Mouse (Mus musculus) midbrain, embryonic 11.5 days (tissue): Measurements from ENCODE around the gene Coasy. TPM values are rescaled to one million over a fixed set of nuclear protein-coding genes. Genes with fewer than 3 reads are reported as not detected.
"Not testable (repeated sequence)": the region's sequence is repeated elsewhere in the genome, so short reads cannot be mapped to it uniquely, and the experiment has no call there.

Experiments
- ATAC-seq: fragments of 200-750 bp; cut with Nextera tagmentation; 2 replicates; pipeline ENCODE4 v1.8.0; 2017; ENCODE audit warnings: moderate TSS enrichment, moderate library complexity; ENCODE audit not compliant: low FRiP score
- DNase-seq: peaks from one replicate; pipeline ENCODE4 v3.0.0; 2015; ENCODE audit warnings: low spot score; ENCODE audit errors: missing footprints
- H3K27ac ChIP-seq: fragments of 300-500 bp; sonication (generic); 2 replicates; pipeline ENCODE4 v1.5.1; 2014; ENCODE audit warnings: low read depth, low read length
- H3K27me3 ChIP-seq: fragments of 300-500 bp; sonication (generic); 2 replicates; pipeline ENCODE4 v1.6.1; 2014; ENCODE audit warnings: mild to moderate bottlenecking, low read length, moderate library complexity, mixed read lengths; ENCODE audit not compliant: control insufficient read depth, insufficient read depth
- H3K36me3 ChIP-seq: fragments of 300-500 bp; sonication (generic); 2 replicates; pipeline ENCODE4 v1.6.1; 2014; ENCODE audit warnings: mild to moderate bottlenecking, low read length, moderate library complexity, mixed read lengths; ENCODE audit not compliant: control insufficient read depth, insufficient read depth
- H3K4me1 ChIP-seq: fragments of 300-500 bp; sonication (generic); 2 replicates; pipeline ENCODE4 v1.6.1; 2014; ENCODE audit warnings: low read length; ENCODE audit not compliant: control insufficient read depth, insufficient read depth
- H3K4me2 ChIP-seq: fragments of 300-500 bp; sonication (generic); 2 replicates; pipeline ENCODE4 v1.6.1; 2014; ENCODE audit warnings: mild to moderate bottlenecking, moderate library complexity
- H3K4me3 ChIP-seq: fragments of 300-500 bp; sonication (generic); 2 replicates; pipeline ENCODE4 v1.5.1; 2014; ENCODE audit warnings: low read depth, low read length
- H3K9ac ChIP-seq: fragments of 300-500 bp; sonication (generic); 2 replicates; pipeline ENCODE4 v1.6.1; 2014; ENCODE audit warnings: low read length
- H3K9me3 ChIP-seq: fragments of 300-500 bp; sonication (generic); 2 replicates; pipeline ENCODE4 v1.6.1; 2016; ENCODE audit warnings: low read length; ENCODE audit not compliant: control insufficient read depth
- WGBS: fragments of 180-500 bp; shearing (Covaris S2); extraction: QIAGEN DNeasy Blood & Tissue Kit; methylation state at CpG from one replicate; pipeline ENCODE4 v1.1.7; 2014; 5-methylcytosine and 5-hydroxymethylcytosine counted together
- polyA plus RNA-seq: library from polyadenylated mRNA; unstranded; fragments of >200 nt; fragmentation: Nextera tagmentation; extraction: Ambion mirVana; gene quantifications from 2 replicates; pipeline ENCODE4 v1.2.1, GENCODE M21; 2014

Coasy gene
- polyA plus RNA-seq, 1 experiment from 2014 or later: 53.3 TPM

DNA sequence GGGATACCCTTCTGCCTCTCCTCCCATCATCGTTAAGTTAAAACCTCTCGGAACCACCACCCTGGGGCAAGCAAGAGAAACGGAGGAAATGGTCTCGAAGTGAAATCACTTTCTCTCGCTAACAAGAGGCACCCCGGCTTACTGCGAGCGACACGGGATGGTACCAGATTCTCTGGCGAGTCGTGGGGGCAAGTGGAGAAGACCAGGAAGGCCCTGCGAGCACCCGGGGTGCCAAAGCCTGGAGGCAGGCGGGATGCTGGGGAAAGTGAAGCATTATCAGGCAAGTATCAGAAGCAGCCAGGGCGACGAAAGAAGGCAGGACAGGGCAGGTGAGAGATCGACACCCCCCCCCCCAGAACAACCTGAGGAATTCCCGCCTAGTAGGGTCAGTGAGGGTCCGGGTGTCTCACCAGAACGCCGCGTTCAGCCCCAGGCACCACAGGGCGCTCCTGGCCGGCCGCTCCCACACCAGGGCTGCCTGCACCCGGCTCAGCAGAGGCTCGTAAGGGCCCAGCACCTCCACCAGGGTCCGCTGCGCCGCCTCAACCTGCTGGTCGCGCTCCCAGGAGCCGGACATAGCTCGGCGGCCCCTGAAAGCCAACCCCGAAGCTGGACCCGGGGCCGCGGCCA is 36.9 kb downstream of the Coasy start:
- no peak for DNase-seq
- Histone ChIP-seq H3K9me3 (no peaks in the 10 kb centered on the region), H3K27ac (peak overlapping the region; percentile 58), H3K4me1 (peaks cover 17% of the 10 kb centered on the region), H3K4me3 (peak overlapping the region; percentile 87), H3K4me2 (peak overlapping the region; percentile 65), H3K27me3 (no peaks in the 10 kb centered on the region), H3K36me3 (peaks cover 2% of the 10 kb centered on the region), H3K9ac (peak overlapping the region; percentile 92)
- 2% methylated on average over 37 of the region's 39 CpGs for WGBS
- peak; percentile 80 for ATAC-seq

- ATAC-seq: peak; percentile 94
- Histone ChIP-seq H3K36me3 (peaks cover 2% of the 10 kb centered on the region), H3K9ac (peak within 1 kb of the TSS; percentile 92), H3K4me3 (peak within 1 kb of the TSS; percentile 87), H3K4me2 (peak within 1 kb of the TSS; percentile 98), H3K27ac (peak within 1 kb of the TSS; percentile 84), H3K27me3 (no peaks in the 10 kb centered on the region), H3K9me3 (no peaks in the 10 kb centered on the region), H3K4me1 (peaks cover 17% of the 10 kb centered on the region)
- DNase-seq: peak; percentile 100
- under 1% methylated on average over 61 of the region's 61 CpGs for WGBS
Observed at GRCm38 (mm10) chr11:101119761-101120544, 37.6 kb downstream of the Coasy start, which contains the start of the genes Retreg3 and Tubg1. TSS of gene Retreg3 (minus strand) at chr11:101119893. TSS of gene Tubg1 (plus strand) at chr11:101119938.

- Histone ChIP-seq H3K4me2 (peak overlapping the region; percentile 98), H3K27ac (peak overlapping the region; percentile 84), H3K27me3 (no peaks in the 10 kb centered on the region), H3K9me3 (no peaks in the 10 kb centered on the region), H3K4me1 (peaks cover 17% of the 10 kb centered on the region), H3K9ac (peak overlapping the region; percentile 79), H3K36me3 (peaks cover 2% of the 10 kb centered on the region), H3K4me3 (peak overlapping the region; percentile 87)
- DNase-seq: no peak
- ATAC-seq: no peak
- 27% methylated on average over 19 of the region's 19 CpGs for WGBS
Observed at GRCm38 (mm10) chr11:101120545-101121188, 38.3 kb downstream of the Coasy start.

GRCm38 (mm10) chr11:101124494-101124893 is 42.1 kb downstream of the Coasy start:
- 94% methylated on average over 8 of the region's 8 CpGs for WGBS

DNA sequence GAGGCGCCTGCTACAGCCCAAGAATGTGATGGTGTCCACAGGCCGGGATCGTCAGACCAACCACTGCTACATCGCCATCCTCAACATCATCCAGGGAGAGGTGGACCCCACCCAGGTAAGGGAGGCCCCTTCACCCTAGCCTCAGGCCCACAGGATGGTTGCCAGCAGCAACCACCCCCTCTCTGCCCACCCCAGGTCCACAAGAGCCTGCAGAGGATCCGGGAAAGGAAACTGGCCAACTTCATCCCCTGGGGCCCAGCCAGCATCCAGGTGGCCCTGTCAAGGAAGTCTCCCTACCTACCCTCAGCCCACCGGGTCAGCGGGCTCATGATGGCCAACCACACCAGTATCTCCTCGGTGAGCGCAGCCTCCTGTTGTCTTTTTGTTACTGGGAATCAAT is 42.6 kb downstream of the Coasy start:
- 100% methylated on average over 7 of the region's 9 CpGs for WGBS
- peaks cover 11% of the 10 kb centered on the region for H3K36me3 ChIP-seq
- H3K27ac ChIP-seq, H3K9ac ChIP-seq, H3K9me3 ChIP-seq, DNase-seq, ATAC-seq, H3K27me3 ChIP-seq, H3K4me1 ChIP-seq, H3K4me2 ChIP-seq, H3K4me3 ChIP-seq: not testable (repeated sequence)

More at GRCm38 (mm10) chr11:101124494-101124893, 42.1 kb downstream of the Coasy start:
- peaks cover 11% of the 10 kb centered on the region for H3K36me3 ChIP-seq
- not testable (repeated sequence) for ATAC-seq, H3K4me2 ChIP-seq, DNase-seq, H3K9ac ChIP-seq, H3K4me1 ChIP-seq, H3K27me3 ChIP-seq, H3K27ac ChIP-seq, H3K9me3 ChIP-seq, H3K4me3 ChIP-seq

GRCm38 (mm10) chr11:101127075-101127474 is 44.7 kb downstream of the Coasy start:
- no peaks in the 10 kb centered on the region for H3K4me1 ChIP-seq
- no peaks in the 10 kb centered on the region for H3K9me3 ChIP-seq
- WGBS: 94% methylated on average over 1 of the region's 1 CpGs
- H3K27ac ChIP-seq: no peak overlapping the region
- no peak overlapping the region for H3K4me3 ChIP-seq
- H3K4me2 ChIP-seq: no peak overlapping the region
- ATAC-seq: no peak
- H3K9ac ChIP-seq: no peak overlapping the region
- DNase-seq: no peak
- no peaks in the 10 kb centered on the region for H3K27me3 ChIP-seq
- H3K36me3 ChIP-seq: peaks cover 11% of the 10 kb centered on the region

DNA sequence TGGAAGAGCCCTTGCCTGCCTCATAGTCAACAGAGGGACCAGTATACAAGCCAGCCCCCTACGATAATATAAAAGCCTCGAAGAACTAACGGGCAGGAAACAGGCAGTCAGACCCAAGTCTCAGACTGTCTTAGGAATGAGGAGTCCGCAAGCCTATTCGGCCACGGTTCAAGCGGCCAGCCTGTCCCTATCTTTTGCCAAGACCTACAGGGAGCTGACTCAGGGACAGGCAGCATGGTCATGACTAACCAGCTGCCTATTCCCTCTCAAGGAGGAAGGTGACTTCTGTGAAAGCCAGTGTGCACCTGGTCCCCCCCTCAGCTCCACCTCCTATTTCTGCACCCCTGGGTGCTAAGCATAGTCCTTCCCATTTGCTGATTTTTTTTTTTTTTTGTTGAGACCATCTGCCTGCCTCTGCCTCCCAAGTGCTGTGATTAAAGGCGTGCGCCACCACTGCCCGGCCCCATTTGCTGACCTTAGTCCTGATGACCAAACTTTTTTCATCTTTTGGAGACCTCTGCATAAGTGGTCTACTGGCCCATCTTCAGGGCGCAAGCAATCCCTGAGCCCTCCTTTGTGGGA is 46.7 kb downstream of the Coasy start:
- no peak overlapping the region for H3K9ac ChIP-seq
- no peaks in the 10 kb centered on the region for H3K9me3 ChIP-seq
- no peaks in the 10 kb centered on the region for H3K27me3 ChIP-seq
- no peak overlapping the region for H3K4me2 ChIP-seq
- H3K4me1 ChIP-seq: no peaks in the 10 kb centered on the region
- ATAC-seq (no peak), DNase-seq (no peak)
- H3K27ac ChIP-seq: no peak overlapping the region
- WGBS: 89% methylated on average over 11 of the region's 11 CpGs
- H3K36me3 ChIP-seq: peaks cover 9% of the 10 kb centered on the region
- no peak overlapping the region for H3K4me3 ChIP-seq

GRCm38 (mm10) chr11:101130056-101130756 is 47.8 kb downstream of the Coasy start:
- WGBS: 56% methylated on average over 18 of the region's 18 CpGs
- Histone ChIP-seq H3K4me2 (no peak overlapping the region), H3K36me3 (peaks cover 9% of the 10 kb centered on the region), H3K27me3 (no peaks in the 10 kb centered on the region), H3K9me3 (no peaks in the 10 kb centered on the region), H3K27ac (no peak overlapping the region), H3K9ac (no peak overlapping the region), H3K4me3 (no peak overlapping the region), H3K4me1 (no peaks in the 10 kb centered on the region)
- DNase-seq (no peak), ATAC-seq (no peak)
